Mouse (Mus musculus) myocyte (in vitro differentiated cells): ENCODE results near the gene Bcap31. TPM values are rescaled to one million over a fixed set of nuclear protein-coding genes. Genes with fewer than 3 reads are reported as not detected.
A peak's percentile ranks its signal among the peaks of the same experiment; 100 is the strongest.

Experiments
- H3K27me3 ChIP-seq: one replicate; pipeline ENCODE4 v1.6.1; 2011; ENCODE audit not compliant: control insufficient read depth, insufficient read depth, insufficient read length
- H3K36me3 ChIP-seq: one replicate; pipeline ENCODE4 v1.6.1; 2011; ENCODE audit not compliant: control insufficient read depth, insufficient read depth
- H3K4me2 ChIP-seq: one replicate; pipeline ENCODE4 v1.6.1; 2011; ENCODE audit warnings: low read depth, control low read depth
- H3K4me3 ChIP-seq: one replicate; pipeline ENCODE4 v1.5.1; 2011; ENCODE audit warnings: mild to moderate bottlenecking, control low read depth, moderate library complexity
- H3K79me2 ChIP-seq: one replicate; pipeline ENCODE4 v1.6.1; 2011; ENCODE audit not compliant: control insufficient read depth, insufficient read depth
- H3ac ChIP-seq: one replicate; pipeline ENCODE4 v1.6.1; 2011; ENCODE audit not compliant: control insufficient read depth, insufficient read length
- CEBPB ChIP-seq: IDR thresholded peaks from 2 replicates; pipeline ENCODE4 v1.6.1; 2011; ENCODE audit warnings: mild to moderate bottlenecking, moderate library complexity; ENCODE audit not compliant: poor library complexity, insufficient read depth, severe bottlenecking
- E2F4 ChIP-seq: IDR thresholded peaks from one replicate; pipeline ENCODE4 v1.6.1; 2011; ENCODE audit warnings: mild to moderate bottlenecking, control low read depth, moderate library complexity; ENCODE audit not compliant: insufficient read depth
- MAX ChIP-seq: IDR thresholded peaks from one replicate; pipeline ENCODE4 v1.6.1; 2011; ENCODE audit warnings: low read depth, mild to moderate bottlenecking, control low read depth
- MYOD1 ChIP-seq, 3 experiments: IDR thresholded peaks; one replicate each; pipeline ENCODE4 v1.6.1; 2011; ENCODE audit warnings: control low read depth in 2 of 3, low read depth in 2 of 3, mild to moderate bottlenecking in 2 of 3, moderate library complexity in 1 of 3; ENCODE audit not compliant: insufficient read length in 2 of 3, control insufficient read depth in 1 of 3
- MYOG ChIP-seq, 3 experiments: IDR thresholded peaks; one replicate each; pipeline ENCODE4 v1.6.1; 2011; ENCODE audit warnings: control low read depth in 2 of 3, low read depth in 2 of 3, mild to moderate bottlenecking in 2 of 3; ENCODE audit not compliant: insufficient read length in 2 of 3, control insufficient read depth in 1 of 3, insufficient read depth in 1 of 3
- POLR2A ChIP-seq: IDR thresholded peaks from one replicate; pipeline ENCODE4 v1.6.1; 2011; ENCODE audit warnings: low read depth, mild to moderate bottlenecking, control low read depth, moderate library complexity; ENCODE audit not compliant: insufficient read length
- POLR2AphosphoS2 ChIP-seq: IDR thresholded peaks from one replicate; pipeline ENCODE4 v1.6.1; 2011; ENCODE audit warnings: low read depth, control low read depth; ENCODE audit not compliant: insufficient read length
- REST ChIP-seq: IDR thresholded peaks from one replicate; pipeline ENCODE4 v1.6.1; 2011; ENCODE audit warnings: mild to moderate bottlenecking, control low read depth, moderate library complexity; ENCODE audit not compliant: insufficient read depth, insufficient read length
- SRF ChIP-seq: IDR thresholded peaks from one replicate; pipeline ENCODE4 v1.6.1; 2011; ENCODE audit warnings: low read depth; ENCODE audit not compliant: control insufficient read depth, insufficient read length
- TCF12 ChIP-seq: IDR thresholded peaks from one replicate; pipeline ENCODE4 v1.6.1; 2011; ENCODE audit warnings: mild to moderate bottlenecking, control low read depth; ENCODE audit not compliant: poor library complexity, insufficient read depth, severe bottlenecking
- TCF3 ChIP-seq: IDR thresholded peaks from one replicate; pipeline ENCODE4 v1.6.1; 2011; ENCODE audit warnings: low read depth, control low read depth; ENCODE audit not compliant: insufficient read length
- USF1 ChIP-seq: IDR thresholded peaks from one replicate; pipeline ENCODE4 v1.6.1; 2011; ENCODE audit warnings: low read depth, mild to moderate bottlenecking, control low read depth, moderate library complexity
- polyA plus RNA-seq: library from polyadenylated mRNA; unstranded; fragments of >200 nt; fragmentation: generic; extraction: Trizol; gene quantifications from one replicate; pipeline ENCODE4 v1.2.1, GENCODE M21; 2012; ENCODE audit warnings: missing spikeins

The Bcap31 gene
- polyA plus RNA-seq, 1 experiment: 255 TPM

DNA sequence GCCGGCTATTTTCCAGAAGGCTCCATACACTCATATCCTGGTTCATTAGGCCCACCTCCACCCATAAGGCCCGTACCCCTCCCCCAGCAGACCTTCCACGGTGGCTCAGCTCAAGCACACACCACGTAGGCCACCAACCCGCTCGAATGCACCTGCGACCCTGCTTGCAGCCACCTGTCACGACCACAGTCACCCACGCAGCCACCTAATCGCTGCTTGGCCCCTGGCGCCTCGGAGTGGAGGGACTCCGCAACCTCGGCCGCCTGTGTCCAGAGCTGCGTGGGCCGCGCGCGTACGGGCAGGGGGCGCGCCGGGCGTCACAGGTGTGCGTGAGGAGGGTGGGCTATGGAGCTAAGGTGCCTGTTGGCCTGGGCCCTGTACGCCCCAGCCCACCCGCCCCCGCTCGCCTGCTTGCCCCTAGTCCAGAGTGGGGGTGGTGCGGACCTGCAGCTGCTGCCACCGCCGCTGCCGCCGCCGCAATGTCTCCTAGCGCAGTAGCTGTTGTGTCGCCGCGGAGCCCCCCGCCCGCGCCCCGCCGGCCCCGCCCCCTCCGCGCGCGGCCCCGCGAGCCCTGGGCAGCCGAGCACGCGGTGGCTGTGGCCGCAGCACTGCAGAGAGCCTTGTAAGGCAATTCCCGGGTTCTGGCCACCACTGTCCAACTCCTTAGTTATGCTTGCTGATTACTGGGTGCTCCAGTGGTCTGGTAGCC, 56.2 kb downstream of the Bcap31 start, which contains the start of gene Pnck:
Pnck (minus strand) TSS at position 543 of the 709 bp plus-strand sequence.
- H3ac ChIP-seq: no peak within 1 kb of the TSS
- no peak within 1 kb of the TSS for H3K4me2 ChIP-seq
- H3K27me3 ChIP-seq: peaks cover 8% of the 10 kb centered on the region
- TF ChIP-seq MYOD1 (IDR thresholded peaks at IDR 0.05; ENCODE audit: control insufficient read depth in 1 of 3, insufficient read length in 2 of 3, low read depth in 2 of 3) (peak in 1 of 3 experiments; percentile 43), POLR2AphosphoS2 (no peak), MYOG (IDR thresholded peaks at IDR 0.05; ENCODE audit: control insufficient read depth in 1 of 3, insufficient read depth in 1 of 3, insufficient read length in 2 of 3, low read depth in 2 of 3) (peak in 1 of 3 experiments; percentile 4)
- H3K79me2 ChIP-seq: no peaks in the 10 kb centered on the region
- H3K36me3 ChIP-seq: no peaks in the 10 kb centered on the region
- H3K4me3 ChIP-seq: no peak within 1 kb of the TSS

DNA sequence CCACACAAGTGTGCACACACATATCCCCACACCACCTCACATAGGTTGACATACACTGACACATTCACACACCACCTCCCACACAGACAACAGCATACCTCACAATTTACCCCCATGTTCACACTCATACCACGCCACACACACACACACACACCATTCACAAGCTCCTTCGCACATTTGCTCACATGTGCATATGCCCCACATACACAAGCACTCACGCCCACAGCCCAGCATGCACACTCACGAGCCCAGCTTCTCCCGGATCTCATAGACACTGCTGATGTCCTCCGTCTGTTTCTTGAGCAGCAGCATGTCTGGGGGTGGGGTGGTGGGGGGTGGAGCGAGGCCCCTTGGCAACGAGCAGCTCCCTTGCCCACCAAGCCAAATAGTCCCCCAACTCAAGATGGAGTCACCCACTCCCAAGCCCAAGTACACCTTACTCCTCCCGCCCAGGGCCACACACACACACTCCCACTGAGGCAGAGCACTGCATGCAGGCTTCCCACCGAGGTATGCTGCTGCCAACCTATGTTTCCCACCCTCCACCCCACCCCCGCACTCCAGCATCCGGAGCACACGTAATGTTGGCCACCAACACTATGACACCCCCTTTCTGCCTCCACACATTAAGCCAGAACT, 56.9 kb downstream of the Bcap31 start:
- Histone ChIP-seq H3K79me2 (no peaks in the 10 kb centered on the region), H3K36me3 (no peaks in the 10 kb centered on the region), H3K4me3 (no peak overlapping the region), H3ac (no peak overlapping the region), H3K4me2 (no peak overlapping the region), H3K27me3 (peaks cover 8% of the 10 kb centered on the region)
- TF ChIP-seq CEBPB: no peak
- no peak for TF ChIP-seq MAX

DNA sequence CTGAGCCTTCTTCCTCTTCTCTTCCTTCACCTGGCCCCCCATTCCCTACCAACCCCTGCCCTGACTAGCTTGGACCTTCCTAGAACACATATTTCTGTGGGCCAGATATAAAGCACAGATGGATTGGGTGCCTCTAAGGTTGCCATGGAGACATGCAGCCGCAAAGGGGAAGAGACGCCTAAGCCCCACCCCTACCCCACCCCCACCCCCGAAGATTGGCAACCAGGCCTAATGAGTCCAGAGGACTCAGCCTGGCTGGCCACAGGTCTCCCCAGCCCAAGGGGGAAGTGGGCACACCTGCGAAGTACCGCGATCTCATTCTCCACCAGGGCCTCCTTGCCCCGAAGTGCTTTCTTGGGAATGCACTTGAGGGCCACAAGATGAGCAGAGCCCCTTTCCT, 57.6 kb downstream of the Bcap31 start:
- H3K4me3 ChIP-seq: no peak overlapping the region
- no peaks in the 10 kb centered on the region for H3K36me3 ChIP-seq
- H3K27me3 ChIP-seq: peaks cover 8% of the 10 kb centered on the region
- H3K4me2 ChIP-seq: no peak overlapping the region
- H3ac ChIP-seq: no peak overlapping the region
- H3K79me2 ChIP-seq: no peaks in the 10 kb centered on the region
- no peak for TF ChIP-seq E2F4
- TF ChIP-seq POLR2AphosphoS2: no peak
- TF ChIP-seq SRF: no peak
- no peak for TF ChIP-seq MYOG (IDR thresholded peaks at IDR 0.05; ENCODE audit: control insufficient read depth in 1 of 3, insufficient read depth in 1 of 3, insufficient read length in 2 of 3, low read depth in 2 of 3)
- no peak for TF ChIP-seq POLR2A
- TF ChIP-seq CEBPB: no peak

DNA sequence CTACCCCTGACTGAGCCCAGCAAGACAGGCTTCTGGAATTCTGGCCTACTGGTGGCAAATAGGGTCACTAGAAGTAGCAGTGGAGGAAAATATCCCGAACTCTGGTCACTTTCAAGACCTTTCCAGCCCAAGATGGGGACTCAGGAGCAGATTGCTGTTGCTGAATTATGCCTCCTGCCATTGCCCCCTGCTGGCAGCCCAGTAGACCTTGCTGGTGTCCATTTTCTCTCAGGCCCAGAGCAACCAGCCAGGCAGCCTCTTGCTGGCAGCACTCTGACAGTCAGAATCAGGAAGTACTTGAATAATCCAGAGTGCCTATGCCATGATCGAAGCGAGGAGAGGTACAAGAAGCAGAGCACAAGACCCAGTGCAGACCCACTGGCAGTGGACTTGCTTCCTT, 60.4 kb downstream of the Bcap31 start:
- Histone ChIP-seq H3ac (no peak overlapping the region), H3K36me3 (no peaks in the 10 kb centered on the region), H3K27me3 (peaks cover 8% of the 10 kb centered on the region), H3K79me2 (no peaks in the 10 kb centered on the region), H3K4me2 (no peak overlapping the region), H3K4me3 (no peak overlapping the region)
- TF ChIP-seq USF1: no peak

DNA sequence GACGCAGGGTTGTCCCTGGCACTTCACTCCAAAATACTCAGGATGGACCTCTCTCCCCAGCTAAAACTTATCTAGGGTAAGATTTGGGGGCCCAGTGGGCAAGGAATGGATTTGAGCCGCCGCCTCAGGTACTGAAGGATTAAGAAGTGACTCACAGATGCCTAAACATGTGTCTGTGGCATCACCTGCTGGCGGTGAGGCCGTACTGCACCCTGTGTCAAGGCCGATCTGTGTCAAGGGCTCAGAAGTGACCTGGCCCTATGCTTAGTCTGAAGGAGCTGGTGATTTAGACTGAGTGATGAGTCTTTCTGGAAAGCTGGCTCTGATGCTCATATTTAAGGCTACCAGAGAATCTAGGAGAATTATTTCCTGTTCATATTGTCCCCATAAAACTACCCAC, 61.8 kb downstream of the Bcap31 start:
- no peak overlapping the region for H3K4me3 ChIP-seq
- TF ChIP-seq MYOD1 (IDR thresholded peaks at IDR 0.05; ENCODE audit: control insufficient read depth in 1 of 3, insufficient read length in 2 of 3, low read depth in 2 of 3) (no peak), E2F4 (no peak), TCF12 (no peak), MYOG (IDR thresholded peaks at IDR 0.05; ENCODE audit: control insufficient read depth in 1 of 3, insufficient read depth in 1 of 3, insufficient read length in 2 of 3, low read depth in 2 of 3) (no peak), SRF (no peak), POLR2A (no peak), REST (no peak), USF1 (no peak), POLR2AphosphoS2 (no peak), MAX (no peak), CEBPB (no peak), TCF3 (no peak)

More for the DNA sequence above, 61.8 kb downstream of the Bcap31 start:
- H3ac ChIP-seq: no peak overlapping the region
- no peaks in the 10 kb centered on the region for H3K36me3 ChIP-seq
- H3K79me2 ChIP-seq: no peaks in the 10 kb centered on the region
- H3K27me3 ChIP-seq: no peaks in the 10 kb centered on the region
- H3K4me2 ChIP-seq: no peak overlapping the region
